Mouse (Mus musculus): Measurements from ENCODE around the gene Plxnb3.

Plxnb3 gene

DNA sequence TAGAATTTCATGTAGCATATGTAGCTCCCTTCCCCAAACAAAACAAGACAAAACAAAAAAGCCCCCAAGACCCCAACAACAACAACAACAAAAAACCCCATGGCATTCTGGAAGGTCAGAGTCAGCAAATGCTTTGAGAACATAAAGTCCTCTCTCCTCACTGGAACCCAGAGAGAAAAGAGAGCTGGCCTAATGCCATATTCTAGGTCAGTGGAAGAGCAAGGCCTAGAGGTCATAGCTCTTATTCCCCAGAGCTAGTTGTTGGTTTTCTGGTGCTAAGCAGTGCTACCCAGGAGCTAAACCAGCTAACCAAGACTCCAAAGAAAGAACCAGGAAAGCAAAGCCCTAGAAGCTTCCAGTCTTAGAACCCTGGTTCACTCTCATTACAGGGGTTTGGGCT is 28.8 kb downstream of the Plxnb3 start:
- DNase-seq (ENCODE audit: low spot score in 2 of 2): no peak

GRCm38 (mm10) chrX:73786364-73787224 is 29.7 kb downstream of the Plxnb3 start, which contains the start of the genes Idh3g and Ssr4:
Gene Idh3g, minus strand, starts transcription at chrX:73786897.
Gene Ssr4, plus strand, starts transcription at chrX:73787028.
- DNase-seq (ENCODE audit: low spot score in 2 of 2): peak; percentile 90 to 93

DNA sequence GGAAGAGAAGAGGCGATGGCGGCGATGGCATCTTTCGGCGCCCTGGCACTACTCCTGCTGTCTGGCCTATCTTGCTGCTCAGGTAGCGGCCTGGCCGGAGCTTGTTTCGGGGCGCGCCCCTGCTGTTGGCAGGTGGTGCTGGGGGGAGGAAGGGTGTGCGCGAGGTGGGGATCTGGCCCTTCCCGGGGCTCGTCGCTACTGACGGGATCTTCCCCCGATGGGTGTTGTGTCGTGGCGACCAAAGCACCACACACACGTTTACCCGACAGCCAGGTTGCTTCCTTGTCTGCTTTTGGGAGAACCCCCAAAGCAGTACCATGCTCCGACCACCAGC is 30.3 kb downstream of the Plxnb3 start:
- DNase-seq (ENCODE audit: low spot score in 2 of 2): no peak

DNA sequence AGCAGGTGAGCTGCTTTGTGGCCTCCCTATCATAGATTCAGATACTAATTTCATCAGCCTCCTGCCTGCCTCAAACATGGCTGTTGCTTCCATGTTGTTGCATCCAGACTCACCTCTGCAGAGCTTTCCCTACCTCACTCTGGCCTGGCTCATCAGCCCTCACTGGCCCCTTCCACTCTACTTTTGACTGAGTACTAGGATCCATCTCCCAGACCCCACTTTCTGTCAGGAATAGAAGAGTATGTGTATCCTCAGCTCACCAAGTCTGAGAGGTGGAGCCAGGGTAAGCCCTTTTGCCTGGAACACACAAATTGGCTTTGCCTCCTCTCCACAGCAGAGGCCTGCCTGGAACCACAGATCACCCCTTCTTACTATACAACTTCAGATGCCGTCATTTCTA is 31.6 kb downstream of the Plxnb3 start:
- no peak for DNase-seq (ENCODE audit: low spot score in 2 of 2)

DNA sequence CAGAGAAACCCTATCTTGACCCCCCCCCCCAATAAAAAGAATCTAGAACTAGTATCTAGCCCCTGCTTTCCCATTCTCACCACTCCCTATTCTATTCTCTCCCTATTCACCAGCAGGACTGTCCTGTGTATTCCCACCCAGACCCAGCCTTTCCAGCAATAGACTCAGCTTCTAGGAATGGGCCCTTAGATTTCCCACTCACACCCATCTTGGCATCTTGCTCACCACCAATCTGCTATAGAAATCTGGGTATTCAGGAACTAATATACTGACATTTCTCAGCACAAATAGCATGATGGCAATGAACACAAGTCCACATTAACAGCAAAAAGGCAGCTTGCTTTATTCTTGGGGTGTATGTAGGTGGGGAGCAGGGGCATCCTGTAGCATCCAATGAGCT is 36.1 kb downstream of the Plxnb3 start:
- peak in 1 of 2 experiments; percentile 4 for DNase-seq (ENCODE audit: low spot score in 2 of 2)

GRCm38 (mm10) chrX:73793505-73793904 is 36.6 kb downstream of the Plxnb3 start:
- no peak for DNase-seq (ENCODE audit: low spot score in 2 of 2)

GRCm38 (mm10) chrX:73797511-73797910 is 40.6 kb downstream of the Plxnb3 start:
- no peak for DNase-seq (ENCODE audit: low spot score in 2 of 2)

- DNase-seq (ENCODE audit: low spot score in 2 of 2): peak in 1 of 2 experiments; percentile 45
These were observed 41.6 kb downstream of the Plxnb3 start for GRCm38 (mm10) chrX:73798502-73798901.

- DNase-seq (ENCODE audit: low spot score in 2 of 2): no peak
These were observed 48.9 kb downstream of the Plxnb3 start for GRCm38 (mm10) chrX:73805814-73806213.

DNA sequence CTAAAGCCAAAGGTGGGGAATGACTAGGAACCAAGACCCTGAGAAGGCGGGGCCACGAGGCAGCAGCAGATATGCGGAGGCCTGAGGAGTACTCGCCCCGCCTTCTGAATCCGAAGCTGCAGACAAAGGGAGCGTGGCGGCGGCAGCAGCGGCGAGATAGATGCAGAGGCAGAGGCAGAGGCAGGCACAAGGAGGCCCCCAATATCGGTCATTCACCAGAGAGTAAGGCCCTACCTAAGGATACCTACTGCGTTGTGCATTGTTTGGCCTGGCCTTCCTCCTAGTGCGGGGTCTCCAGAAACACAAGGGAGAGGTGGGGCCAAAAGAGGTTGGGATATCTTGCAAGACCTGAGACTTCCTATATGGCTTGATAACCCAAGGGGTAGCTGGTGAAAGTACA is 58.2 kb downstream of the Plxnb3 start:
- DNase-seq (ENCODE audit: low spot score in 2 of 2): no peak

GRCm38 (mm10) chrX:73816596-73817314 is 59.9 kb downstream of the Plxnb3 start:
- no peak for DNase-seq (ENCODE audit: low spot score in 2 of 2)

All from frontal cortex, postnatal 10 days (tissue).